Mouse (Mus musculus) retina, postnatal 7 days (tissue): Measurements from ENCODE around the gene Trpc7.

ENCODE experiments used
- DNase-seq: peaks from one replicate; pipeline ENCODE4 v3.0.0-alpha.2; 2012; ENCODE audit warnings: low read depth, low spot score

The Trpc7 gene

DNA sequence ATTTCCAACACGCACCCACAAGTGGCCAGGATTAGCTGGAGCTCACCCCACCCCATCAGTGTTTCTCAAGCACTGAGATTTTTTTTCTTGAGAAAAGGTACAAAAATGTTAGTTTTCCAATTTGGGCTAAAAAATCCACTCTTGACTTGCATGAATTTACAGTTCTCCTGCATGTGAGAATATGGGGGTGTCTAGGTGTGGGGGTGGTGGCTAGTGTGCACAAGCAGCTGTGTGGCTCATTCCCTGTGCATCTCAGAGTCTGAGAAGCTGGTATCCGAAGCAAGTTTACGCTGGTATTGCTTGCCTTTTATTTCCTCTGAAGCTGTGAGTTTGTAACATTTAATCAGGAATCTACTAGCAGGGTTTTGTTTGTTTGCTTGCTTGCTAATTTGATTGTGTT is 105.1 kb downstream of the Trpc7 start:
- no peak for DNase-seq

DNA sequence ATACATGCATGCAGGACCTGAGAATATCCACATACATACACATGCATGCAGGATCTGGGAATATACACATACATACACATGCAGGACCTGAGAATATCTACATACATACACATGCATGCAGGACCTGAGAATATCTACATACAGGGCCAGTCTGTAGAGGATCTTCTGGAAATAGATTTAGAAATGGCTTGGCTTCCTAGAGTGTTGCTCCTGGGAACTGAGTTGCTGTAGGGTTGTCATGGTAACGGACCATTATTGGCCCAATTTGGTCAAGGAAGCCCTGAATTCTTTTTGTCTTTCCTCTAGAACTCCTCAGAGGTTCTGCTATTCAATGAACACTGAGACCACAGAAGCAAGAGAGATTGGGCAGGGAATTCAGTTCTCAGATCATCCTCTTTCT is 113.2 kb downstream of the Trpc7 start:
- no peak for DNase-seq

DNA sequence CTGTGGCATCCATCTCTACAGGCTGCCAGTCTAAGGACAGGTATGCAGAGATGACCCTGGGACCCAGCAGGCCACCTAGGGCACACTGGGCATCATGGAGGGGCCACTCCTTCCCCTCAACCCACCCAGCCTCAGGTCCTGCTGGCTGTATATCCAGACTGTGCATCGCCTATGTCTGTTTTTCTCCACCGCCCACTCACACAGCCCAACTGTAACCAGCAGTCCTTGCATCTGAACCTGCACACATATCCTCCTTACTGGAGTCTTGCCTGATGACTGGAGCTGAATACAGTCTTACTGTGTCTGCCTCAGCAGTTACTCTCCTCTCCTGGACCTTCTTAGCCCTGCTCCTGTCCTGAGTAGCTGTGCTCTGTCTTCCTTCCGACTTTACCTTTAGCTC is 114.1 kb downstream of the Trpc7 start:
- no peak for DNase-seq

DNA sequence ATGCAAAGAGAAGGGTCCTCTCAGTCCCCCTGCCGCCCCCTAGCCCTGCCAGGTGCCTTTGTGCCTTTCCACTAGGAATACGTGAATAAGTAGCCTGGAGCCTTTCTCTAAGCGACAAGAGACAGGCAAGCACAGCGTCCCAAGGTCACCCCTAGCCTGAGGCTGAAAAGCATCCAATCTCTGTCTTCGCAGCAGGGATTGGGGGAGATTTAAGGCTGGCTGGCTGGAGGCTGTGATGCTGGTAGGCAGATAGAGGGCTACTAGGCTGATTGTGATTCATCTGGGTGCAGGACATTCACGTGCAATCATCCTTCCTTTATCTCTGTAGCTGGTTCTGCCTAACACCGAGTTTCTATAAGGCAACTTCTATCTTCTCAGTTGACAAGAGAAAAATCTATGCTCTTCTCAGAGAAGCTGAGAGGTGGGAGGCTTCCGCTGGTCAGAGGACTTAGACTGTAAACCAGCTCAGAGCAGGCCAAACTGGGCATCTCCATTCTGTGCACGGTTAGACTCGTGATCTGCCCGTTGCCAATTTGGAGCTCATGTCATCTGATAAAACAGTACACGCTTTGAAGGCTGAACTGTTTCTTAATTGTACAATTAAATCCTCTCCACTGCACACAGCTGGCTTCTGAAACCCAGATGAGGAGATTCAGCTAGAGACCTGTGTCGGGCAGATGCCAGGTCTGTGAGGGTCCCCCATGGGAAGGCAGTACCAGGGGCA is 114.9 kb downstream of the Trpc7 start:
- no peak for DNase-seq

DNA sequence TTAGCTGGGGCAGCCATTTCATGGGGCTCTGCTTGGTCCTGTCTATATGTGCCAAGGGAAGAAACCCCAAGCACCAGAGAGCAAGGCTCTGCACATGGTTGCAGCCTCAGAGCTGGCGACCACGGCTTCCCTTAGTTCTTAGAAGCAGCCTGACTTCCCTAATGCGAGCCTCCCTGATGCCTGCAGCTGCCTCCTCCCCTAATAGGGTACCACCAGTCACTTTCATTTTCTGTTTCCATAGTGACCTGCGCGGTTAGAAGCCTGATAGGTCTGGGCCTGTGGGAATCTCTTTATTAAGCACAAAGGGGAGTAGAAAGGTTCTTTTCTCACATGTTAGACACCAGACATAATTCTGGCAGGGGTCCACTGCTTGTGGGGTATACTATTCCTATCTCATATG is 121.5 kb downstream of the Trpc7 start:
- no peak for DNase-seq

DNA sequence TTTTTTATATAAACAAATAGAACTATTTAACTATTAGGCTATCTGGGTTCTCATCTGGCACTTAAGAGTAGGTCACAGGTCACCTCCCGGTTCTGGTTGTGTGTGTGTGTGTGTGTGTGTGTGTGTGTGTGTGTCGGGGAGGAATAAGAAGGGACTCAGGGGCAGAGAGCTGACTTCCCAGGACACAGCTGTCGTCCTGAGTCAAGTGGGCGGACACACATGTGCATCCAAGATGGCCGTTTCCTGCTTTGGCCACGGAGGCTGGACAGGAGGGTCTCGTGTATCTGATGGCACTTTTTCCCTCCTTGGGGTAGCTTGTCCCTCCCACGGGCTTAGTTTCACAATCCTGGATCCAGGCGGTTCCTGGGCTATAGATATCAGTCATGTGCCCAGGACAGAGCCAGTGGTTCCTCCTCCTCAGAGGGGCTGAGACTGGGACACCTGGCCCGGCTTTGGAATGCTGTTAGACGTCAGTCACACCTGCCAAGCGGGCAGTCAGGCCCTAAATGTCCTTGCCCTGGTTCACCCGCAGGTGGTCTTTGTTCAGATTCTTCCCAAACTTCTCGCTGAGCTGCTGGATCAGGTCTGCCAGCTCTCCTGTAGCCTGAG is 122.4 kb downstream of the Trpc7 start:
- no peak for DNase-seq

DNA sequence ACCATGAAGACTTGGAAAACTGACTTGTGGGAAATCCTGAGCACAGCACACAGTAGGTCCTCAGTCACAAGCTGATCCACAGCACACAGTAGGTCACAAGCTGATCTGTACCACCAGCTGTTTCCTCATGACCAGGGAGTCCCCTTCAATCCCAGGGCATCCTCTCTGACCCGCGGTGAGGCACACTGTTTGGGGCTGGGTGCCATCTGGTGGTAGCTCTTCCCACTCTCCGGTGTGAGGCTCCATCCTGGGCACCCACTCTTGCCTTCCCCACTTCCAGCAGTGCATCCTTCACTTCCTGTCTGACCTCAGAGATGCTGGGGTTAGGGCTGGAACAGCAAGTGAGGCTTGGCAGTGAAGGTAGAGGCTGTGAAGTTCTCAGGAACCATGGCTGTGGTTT is 123.2 kb downstream of the Trpc7 start:
- DNase-seq = no peak

DNA sequence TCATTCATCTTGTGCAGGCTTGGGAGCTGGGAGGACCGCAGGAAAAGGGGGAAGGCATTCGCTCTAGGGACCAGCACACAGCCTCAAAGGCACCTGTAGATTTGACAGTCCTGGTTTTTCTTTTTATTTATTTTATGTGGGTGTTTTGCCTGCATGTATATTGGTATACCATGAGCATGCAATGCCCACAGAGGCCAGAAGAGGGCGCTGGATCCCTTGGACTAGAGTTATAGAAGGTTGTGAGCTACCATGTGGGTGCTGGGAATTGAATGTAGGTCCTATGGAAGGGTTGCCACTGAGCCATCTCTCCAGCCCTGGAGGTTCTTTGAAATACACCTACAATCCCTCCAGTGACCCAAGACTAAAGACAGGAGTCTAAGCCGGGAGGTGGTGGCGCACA is 125.0 kb downstream of the Trpc7 start:
- DNase-seq = no peak

DNA sequence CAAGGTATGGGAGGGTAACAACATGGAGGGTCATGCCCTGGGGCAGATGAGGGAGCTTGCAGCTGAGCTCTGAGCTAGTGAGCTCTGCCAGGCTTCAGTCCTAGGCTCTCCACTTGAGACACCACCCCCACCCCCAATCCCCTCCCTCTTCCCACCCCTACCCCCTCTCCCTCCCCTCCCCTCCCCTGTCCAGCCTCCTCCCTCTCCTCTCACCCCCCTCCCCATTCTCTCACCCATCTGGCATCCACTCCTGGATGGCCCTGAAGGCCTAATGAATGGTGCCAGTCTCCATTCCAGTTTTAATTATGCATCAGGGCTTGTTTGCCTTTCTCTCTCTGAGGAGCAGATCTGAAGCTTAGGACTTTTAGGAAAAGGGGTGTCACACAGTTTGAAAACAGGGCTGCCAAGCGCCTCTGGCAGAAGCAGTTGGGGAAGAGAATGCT is 125.6 kb downstream of the Trpc7 start:
- no peak for DNase-seq

DNA sequence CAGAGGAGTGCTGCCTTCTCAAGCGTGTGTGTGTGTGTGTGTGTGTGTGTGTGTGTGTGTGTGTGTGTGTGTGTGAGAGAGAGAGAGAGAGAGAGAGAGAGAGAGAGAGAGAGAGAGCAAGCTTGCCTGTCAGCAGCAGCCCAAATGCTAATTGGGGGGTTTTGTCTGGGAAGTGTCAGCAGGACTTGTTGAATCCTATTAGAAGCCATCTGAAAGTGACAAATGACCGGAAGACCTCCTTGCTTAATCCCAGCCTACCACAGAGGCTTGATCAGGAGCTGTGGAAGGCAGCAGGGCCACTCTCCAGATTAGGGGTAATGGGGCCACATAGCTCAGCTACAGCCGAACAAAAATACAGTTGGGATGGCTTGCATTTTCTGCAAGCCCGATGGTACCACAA is 126.4 kb downstream of the Trpc7 start:
- no peak for DNase-seq

DNA sequence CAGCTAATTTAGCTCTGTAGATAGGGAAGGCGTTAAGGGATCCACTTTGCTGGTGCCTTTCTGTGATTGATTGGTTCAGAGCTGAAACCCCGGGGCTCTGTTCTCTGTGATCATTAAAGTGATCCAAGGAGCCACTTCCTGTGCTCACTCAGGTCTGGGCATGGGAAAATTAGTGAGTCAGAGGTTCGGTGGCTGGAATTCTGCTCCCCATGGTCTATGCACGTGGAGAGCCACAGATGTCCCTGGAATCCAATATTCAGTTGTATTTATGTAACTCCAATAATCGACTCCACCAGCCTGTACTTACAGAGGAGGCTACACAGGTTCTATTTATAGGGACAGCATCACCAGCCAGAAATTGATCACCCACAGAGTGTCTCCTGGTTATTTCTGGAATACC is 129.6 kb downstream of the Trpc7 start:
- DNase-seq = no peak

DNA sequence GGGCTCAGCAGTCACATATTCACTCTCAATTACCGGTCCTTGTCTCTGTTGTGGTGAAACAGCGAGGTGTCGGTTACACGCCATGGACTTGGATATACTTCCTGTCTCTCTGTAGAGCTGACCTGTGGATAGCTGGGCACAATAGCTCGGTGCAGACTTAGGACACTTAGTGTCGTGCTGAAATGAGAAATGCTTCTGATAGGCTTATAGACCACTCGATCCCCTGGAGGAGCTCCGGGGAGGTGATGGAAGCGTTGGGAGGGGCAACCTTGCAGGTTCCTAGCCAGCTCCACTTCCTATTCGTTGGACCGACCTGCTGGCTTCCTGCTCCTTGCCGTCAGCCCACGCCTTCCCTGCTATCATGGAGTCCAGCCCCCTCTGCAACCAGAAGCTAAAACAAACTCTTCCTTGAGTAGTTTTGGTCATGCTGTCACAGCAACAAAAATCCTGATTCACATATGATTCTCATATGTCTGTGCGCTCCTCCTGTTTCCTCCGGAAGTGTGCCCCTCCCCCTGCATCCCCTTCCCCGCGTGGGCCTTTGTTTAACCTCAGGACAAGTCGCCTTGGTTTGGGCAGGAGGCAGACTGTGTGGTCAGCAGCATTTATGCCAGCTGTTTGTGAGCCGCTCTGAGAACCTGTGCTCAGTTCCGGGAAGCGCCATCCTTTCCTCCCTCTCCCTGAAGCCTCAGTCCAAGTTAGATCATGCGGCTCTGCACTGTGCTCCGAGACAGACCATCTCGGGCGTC is 130.3 kb downstream of the Trpc7 start:
- DNase-seq = no peak

DNA sequence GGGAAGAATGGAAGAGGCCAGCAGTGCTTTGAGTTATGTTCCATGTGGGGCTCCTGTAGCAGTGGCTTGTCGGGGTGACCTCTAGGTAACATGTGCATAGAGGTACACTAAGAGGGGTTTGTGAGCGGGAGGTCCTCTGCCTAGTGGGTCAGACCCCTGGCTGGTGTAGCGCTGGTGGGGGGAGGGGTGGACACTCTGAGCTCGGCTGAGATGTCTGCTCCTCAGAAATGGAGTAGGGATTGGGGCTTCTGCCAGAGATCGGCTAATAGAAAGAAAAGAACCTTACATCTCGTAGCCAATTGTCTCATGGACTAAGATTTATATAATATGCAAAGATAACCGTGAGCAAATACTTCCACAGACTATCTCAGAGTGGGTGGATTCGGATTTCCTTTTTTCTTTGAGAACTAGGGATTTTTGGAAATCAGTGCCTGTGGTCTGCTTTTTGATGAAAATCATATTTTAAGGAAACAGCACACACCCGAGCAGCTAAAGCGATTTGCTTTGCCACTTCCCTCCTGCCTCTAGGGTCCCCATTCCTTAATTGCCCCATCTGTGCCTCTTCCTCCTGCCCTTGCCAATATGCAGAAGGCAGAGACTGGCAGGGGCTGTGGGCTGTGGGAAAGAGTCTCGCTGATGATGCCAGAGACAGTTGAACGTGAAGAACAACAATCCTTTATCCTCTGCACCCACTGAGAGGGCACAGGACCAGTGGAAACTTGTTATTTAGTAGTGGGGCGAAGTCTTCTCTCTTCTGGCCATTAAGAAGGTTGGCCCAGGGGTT is 133.2 kb downstream of the Trpc7 start:
- no peak for DNase-seq

DNA sequence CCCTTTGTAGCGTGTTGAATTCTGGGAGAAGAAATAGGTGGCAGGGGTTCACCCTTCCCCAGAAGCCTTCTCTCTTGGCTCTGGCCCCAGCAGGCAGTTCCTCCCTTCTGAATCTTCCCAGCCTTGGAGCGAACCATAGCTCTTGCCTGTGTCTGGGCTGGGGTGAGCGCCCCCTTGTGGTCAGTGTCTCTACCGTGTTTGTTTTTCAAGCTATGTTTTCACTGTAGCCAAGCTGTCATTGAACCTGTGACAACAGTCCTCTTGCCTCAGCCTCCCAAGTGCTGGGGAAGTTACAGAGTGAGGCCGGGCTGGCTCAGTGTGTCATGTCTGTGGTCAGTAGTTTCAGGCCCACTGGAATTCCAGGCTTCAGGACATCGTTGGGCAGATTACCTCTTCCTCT is 137.3 kb downstream of the Trpc7 start:
- DNase-seq = peak; percentile 57

DNA sequence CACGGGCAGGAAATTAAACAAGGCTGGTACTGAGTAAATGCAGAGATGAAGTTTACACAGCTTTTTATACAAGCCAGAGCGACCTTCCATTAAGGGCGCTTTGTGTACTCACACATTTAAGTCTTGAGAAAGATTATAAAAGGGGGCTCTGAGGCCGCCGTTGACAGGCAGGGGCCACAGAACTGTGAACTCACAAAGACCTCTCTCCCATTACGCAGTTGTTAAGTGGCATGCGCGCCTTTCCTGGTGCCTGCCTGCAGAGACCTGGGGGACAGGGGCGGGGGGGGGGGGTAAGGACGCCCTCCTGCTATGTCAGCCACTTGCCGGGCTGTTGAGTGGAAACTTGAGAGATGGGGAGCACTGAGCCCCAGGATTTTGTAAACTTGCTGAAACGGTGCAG is 138.6 kb downstream of the Trpc7 start:
- DNase-seq = no peak

DNA sequence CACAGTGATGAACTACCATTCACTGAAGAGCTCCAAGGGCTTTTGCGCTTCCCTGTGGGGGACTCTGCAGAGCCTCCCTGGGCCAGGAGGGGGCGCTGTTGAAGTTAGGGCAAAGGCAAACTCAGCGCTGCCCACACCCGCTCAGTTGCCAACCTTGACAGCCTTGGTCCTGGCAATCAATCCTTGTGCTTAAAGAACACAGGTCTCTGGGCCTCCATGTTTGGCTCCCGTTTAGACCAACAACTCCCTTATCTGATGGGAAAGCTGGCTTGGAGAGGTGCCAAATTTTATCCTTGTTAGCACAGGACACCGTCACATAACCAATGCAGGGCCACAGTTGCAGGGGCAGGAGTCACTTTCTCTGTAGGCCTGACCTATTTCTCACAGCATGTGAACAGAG is 139.9 kb downstream of the Trpc7 start:
- no peak for DNase-seq

DNA sequence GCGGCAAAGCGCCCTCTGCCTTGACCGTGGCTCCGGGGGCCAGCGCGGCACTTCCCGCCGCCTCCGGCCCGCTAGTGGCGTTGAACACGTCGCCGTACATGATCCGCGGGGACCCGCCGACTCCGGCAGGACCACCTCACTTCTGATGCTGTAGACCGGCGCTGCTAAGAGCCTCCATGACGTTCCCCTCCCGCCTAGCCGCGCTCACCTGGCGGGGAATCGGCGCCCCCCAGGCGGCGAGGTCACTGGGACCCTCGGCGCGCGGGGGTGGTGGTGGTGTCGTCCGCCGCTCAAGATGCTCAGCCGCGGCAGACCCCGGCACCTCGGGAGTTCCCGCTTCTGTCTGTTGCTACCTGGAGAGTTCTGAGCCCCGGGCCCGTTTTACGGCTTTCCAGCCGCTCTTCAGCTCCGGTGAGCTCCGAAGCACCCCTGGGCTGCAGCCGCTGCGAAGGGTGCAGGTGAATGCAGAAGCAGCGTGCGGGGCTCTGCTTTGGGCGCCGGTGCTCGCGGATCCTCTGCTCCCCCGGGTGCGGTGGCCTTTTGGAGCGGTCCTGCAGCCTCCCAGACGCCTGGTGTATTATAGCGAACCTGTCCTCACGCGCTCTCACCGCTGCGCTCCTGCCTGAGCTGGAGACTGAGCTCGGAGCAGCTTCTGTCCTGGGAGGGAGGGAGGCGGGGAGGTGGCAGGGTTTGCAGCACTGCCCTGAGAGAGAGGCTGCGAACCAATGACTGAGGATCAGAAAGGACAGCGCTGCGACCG is 142.4 kb downstream of the Trpc7 start, which contains the start of gene Gm45623:
TSS of gene Gm45623 (minus strand) at position 636 of the 760 bp plus-strand sequence.
- no peak for DNase-seq

DNA sequence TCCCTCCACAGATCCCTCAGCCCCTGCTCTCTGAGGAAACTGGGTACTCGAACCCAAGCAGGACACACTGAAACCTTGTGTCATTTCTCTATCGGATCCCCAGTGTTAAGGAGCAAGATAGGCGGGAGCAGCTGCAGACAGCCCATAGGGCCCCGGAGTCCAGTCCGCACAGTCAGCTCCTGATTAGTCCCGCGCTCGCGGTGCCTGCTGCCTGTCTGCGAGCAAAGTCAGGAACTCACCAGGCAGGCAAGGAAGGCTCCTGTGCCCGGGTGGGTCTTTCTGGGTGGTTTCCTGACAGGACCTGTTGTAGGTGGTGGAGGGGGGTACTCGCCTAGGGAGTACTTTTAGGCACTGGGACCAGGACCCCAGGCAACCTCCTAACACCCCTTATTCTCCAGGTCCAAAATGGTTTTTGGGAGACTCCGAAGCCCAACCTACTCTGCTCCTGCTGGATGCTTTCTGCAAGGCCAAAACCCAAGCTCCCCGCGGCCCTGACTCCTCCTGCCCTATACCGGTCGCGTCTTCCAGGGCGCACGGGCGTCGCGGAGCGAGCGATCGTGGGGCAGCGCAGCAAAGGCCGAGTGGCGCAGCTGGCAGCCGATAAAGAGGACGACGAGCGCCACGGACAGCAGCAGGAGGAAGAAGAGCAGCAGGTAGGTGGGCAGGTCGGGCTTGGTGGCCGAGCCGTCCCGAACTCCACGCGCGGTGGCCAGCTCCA is 143.2 kb downstream of the Trpc7 start:
- DNase-seq = no peak

DNA sequence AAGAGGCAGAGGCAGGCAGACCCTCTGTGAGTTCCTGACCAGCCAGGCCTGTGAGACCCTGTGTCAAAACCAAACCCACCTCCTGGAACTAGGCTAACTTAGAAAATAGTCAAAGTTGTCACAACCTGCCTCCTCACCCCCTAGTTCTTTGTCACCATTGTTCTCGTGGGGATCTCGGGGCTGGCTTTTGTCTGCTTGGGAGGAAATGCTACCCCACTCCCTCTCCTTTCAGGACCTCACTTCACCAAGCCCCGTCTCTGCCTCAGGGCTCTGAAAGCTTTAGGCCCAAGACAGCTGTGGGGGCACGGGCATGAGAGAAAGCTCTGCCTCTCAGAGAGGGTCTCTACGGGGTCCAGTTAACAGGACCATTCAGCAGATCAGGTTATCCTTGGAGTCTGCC is 144.0 kb downstream of the Trpc7 start:
- DNase-seq = no peak

DNA sequence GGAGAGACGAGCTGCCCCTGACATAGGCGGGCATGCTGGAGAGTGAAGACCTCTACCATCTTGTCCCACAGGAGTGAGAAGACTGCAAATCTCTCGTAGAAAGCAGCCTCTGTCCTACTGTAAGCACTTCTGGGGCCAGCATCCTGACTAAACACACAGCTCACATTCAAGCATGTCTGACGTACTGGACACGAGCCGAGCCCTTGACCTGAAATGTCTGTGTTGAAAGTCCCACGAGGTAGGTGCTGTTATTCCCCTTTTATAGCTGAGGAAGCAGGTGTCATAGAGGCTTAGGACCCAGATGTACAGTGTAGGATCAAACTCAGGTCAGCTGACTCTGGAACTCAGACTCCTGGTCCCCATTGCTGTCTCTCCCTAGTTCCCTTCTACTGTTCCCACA is 146.4 kb downstream of the Trpc7 start:
- no peak for DNase-seq

DNA sequence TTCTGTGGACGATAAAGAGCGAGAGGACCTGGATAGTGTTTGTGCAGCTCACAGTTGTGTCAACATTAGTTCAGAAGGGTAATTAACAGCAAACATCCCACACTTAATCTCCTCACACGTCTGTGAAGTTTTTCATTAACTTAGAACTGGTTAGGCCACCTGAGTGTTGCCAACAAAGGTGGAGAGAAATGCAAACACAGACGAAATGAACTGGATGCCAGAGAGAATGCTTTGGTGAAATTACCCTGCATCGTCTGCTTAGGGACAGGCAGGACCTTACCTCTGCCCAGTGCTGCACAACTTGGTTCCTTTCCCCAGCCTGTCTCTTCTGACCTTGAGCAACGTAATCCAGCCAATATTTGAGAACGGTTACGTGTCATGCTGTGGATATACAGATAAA is 148.2 kb downstream of the Trpc7 start:
- DNase-seq = no peak
